Mouse (Mus musculus): Measurements from ENCODE around the gene Cyp1a2. TPM values are rescaled to one million over a fixed set of nuclear protein-coding genes. Genes with fewer than 3 reads are reported as not detected.

Gene Cyp1a2
- polyA plus RNA-seq, 1 experiment from 2014 or later, result not detected

DNA sequence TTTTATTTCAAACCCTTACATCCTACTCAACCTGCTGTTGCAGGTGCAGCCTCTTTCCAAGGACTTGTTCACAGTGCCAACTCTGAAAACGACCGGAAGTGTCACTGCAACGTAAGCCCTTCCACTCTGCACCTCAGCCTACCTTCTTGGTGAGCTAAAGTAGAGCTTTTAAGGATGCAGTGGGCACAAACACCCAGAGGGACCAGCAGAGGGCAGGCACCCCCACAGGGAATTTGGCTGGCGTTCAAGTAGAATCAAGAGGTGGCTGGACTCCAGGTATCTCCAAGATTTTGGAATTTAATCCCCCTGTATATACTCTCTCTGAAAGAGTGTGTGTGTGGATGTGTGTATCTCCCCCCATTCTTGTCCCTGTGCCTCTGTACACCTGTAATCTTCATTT is 25.7 kb downstream of the Cyp1a2 start:
- Histone ChIP-seq H3K4me2 (ENCODE audit: low read depth, severe bottlenecking) (no peak overlapping the region), H3K4me3 (ENCODE audit: low read depth, low read length) (no peak overlapping the region), H3K27me3 (ENCODE audit: control insufficient read depth, insufficient read depth, low read length) (peaks cover 3% of the 10 kb centered on the region; the same call in 1 of the 2 replicates), H3K9ac (ENCODE audit: low read length) (no peak overlapping the region), H3K4me1 (ENCODE audit: control insufficient read depth, insufficient read depth, low read length) (no peaks in the 10 kb centered on the region), H3K36me3 (ENCODE audit: control insufficient read depth, insufficient read depth, low read length) (no peaks in the 10 kb centered on the region), H3K9me3 (ENCODE audit: control insufficient read depth, low read length) (no peaks in the 10 kb centered on the region), H3K27ac (replicated peaks; ENCODE audit: low read depth, low read length) (no peak overlapping the region)
- ATAC-seq (ENCODE audit: insufficient number of reproducible peaks, low FRiP score, low TSS enrichment, low read depth) (no peak), DNase-seq (ENCODE audit: low spot score) (no peak)
- 62% methylated on average over 4 of the region's 4 CpGs for WGBS

DNA sequence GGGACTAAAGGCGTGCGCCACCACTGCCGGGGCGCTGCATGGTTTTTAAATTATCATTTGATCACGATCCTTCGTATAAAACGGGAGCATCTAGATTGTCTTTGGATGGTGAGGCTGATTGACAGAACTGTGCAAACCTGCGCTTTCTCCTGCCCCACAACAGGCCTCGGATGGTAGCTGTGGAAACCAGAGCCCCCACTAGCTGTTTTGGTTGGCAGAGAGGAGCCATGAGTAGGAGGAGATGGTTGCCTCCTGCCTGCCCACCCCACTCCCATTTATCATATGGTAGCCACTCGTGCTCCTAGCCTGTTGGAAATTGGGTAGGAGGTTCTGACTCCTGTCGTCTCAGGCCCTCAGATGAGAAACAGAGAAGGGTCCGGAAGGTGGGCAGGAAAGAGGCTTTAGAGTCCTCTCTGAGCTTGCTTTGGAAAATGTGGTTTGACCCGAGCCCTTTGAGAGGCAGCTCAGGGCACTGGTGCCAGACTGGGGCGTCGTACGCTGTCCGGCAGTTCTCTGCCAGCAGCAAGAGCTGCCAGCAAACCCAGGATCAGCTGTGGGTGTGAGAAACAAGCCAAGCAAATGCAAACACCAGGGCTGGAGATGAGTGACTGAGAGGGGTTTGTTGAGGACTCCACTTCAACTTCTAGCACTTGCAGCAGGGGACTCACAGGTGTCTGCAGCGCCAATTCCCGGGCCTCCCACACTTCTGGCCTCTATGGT is 26.7 kb downstream of the Cyp1a2 start:
- no peak overlapping the region for H3K9ac ChIP-seq (ENCODE audit: low read length)
- H3K27me3 ChIP-seq (ENCODE audit: control insufficient read depth, insufficient read depth, low read length), result peaks cover 3% of the 10 kb centered on the region; the same call in 1 of the 2 replicates
- ATAC-seq (ENCODE audit: insufficient number of reproducible peaks, low FRiP score, low TSS enrichment, low read depth) (no peak), DNase-seq (ENCODE audit: low spot score) (no peak)
- no peaks in the 10 kb centered on the region for H3K36me3 ChIP-seq (ENCODE audit: control insufficient read depth, insufficient read depth, low read length)
- H3K4me3 ChIP-seq (ENCODE audit: low read depth, low read length), result no peak overlapping the region
- no peaks in the 10 kb centered on the region for H3K9me3 ChIP-seq (ENCODE audit: control insufficient read depth, low read length)
- no peaks in the 10 kb centered on the region for H3K4me1 ChIP-seq (ENCODE audit: control insufficient read depth, insufficient read depth, low read length)
- no peak overlapping the region for H3K27ac ChIP-seq (replicated peaks; ENCODE audit: low read depth, low read length)
- WGBS, result 84% methylated on average over 19 of the region's 19 CpGs
- no peak overlapping the region for H3K4me2 ChIP-seq (ENCODE audit: low read depth, severe bottlenecking)

DNA sequence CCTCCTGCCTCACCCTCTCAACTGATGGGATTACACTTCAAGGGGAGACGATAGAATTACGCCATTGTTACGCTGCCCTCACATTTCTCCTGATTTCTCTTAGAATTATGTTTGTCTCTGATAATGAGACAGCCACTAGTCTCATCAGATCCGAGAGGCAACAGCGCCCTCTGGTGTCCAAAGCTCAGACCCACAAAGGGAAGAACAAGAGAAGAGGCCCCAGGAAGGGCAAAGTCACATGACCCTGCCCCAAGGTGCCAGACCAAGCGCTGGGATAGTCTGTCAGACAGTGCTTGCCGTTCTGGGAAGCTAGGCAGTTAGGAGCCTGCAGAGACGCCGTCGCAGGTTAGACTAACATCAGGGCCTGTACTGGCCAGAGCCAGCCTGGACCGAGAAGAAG is 27.8 kb downstream of the Cyp1a2 start:
- WGBS, result 3% methylated on average over 11 of the region's 11 CpGs
- H3K9ac ChIP-seq (ENCODE audit: low read length), result peak overlapping the region; percentile 45; the same call in 1 of the 2 replicates
- peak; percentile 55; the same call in 1 of the 2 replicates for ATAC-seq (ENCODE audit: insufficient number of reproducible peaks, low FRiP score, low TSS enrichment, low read depth)

DNA sequence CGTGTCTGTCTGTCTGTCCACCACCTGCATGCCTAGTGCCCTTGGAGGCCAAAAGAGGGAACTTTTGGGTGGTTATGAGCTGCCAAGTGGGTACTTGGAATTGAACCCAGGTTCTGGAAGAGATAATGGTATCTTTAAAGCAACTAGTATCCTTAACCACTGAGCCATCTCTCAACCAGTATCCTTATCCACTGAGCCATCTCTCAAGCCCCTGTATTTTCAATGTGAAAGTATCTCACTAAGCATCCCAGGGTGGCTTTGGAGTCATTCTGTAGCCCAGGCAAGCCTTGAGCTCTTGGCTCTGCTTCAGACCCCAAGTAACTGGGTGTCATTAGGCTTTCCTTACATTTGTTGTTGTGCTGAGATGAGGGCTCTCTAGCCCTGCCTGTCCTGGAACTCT is 28.5 kb downstream of the Cyp1a2 start:
- peaks cover 3% of the 10 kb centered on the region; the same call in 1 of the 2 replicates for H3K27me3 ChIP-seq (ENCODE audit: control insufficient read depth, insufficient read depth, low read length)
- H3K4me2 ChIP-seq (ENCODE audit: low read depth, severe bottlenecking), result no peak overlapping the region
- 74% methylated on average over 1 of the region's 1 CpGs for WGBS
- H3K36me3 ChIP-seq (ENCODE audit: control insufficient read depth, insufficient read depth, low read length), result no peaks in the 10 kb centered on the region
- no peak overlapping the region for H3K27ac ChIP-seq (replicated peaks; ENCODE audit: low read depth, low read length)
- H3K4me3 ChIP-seq (ENCODE audit: low read depth, low read length), result no peak overlapping the region
- peaks cover 9% of the 10 kb centered on the region; the same call in 1 of the 2 replicates for H3K4me1 ChIP-seq (ENCODE audit: control insufficient read depth, insufficient read depth, low read length)
- no peaks in the 10 kb centered on the region for H3K9me3 ChIP-seq (ENCODE audit: control insufficient read depth, low read length)
- DNase-seq (ENCODE audit: low spot score) (no peak), ATAC-seq (ENCODE audit: insufficient number of reproducible peaks, low FRiP score, low TSS enrichment, low read depth) (no peak)
- H3K9ac ChIP-seq (ENCODE audit: low read length), result no peak overlapping the region

More for the DNA sequence above, 27.8 kb downstream of the Cyp1a2 start:
- H3K36me3 ChIP-seq (ENCODE audit: control insufficient read depth, insufficient read depth, low read length), result no peaks in the 10 kb centered on the region
- no peaks in the 10 kb centered on the region for H3K9me3 ChIP-seq (ENCODE audit: control insufficient read depth, low read length)
- peak overlapping the region; percentile 45 for H3K4me2 ChIP-seq (ENCODE audit: low read depth, severe bottlenecking)
- H3K27me3 ChIP-seq (ENCODE audit: control insufficient read depth, insufficient read depth, low read length), result peaks cover 3% of the 10 kb centered on the region; the same call in 1 of the 2 replicates
- DNase-seq (ENCODE audit: low spot score), result peak; percentile 99
- H3K4me1 ChIP-seq (ENCODE audit: control insufficient read depth, insufficient read depth, low read length), result peaks cover 6% of the 10 kb centered on the region; the same call in 1 of the 2 replicates
- no peak overlapping the region; the same call in 1 of the 2 replicates for H3K4me3 ChIP-seq (ENCODE audit: low read depth, low read length)
- no peak overlapping the region for H3K27ac ChIP-seq (replicated peaks; ENCODE audit: low read depth, low read length)

DNA sequence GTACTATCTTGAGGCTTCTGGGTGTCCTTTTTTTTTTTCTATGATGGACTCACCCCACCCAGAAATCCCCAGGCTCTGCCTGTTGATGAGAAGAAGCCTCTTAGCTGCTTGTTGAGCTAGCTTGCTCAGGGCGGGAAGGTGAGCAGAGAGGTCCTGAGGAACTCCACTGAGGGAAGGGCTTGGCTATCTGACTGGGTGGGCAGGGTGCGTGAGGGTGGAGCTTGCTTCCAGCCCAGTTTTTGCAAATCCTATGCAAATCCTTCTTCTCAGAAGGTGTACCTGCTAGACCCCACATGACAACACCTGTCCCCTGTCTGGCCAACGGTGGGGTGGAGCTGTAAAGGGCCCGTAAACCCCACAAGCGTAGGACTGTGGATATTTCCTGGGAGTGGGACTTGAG is 30.2 kb downstream of the Cyp1a2 start, which contains the start of gene Csk:
TSS of gene Csk (minus strand) at position 349 of the 400 bp plus-strand sequence.
- DNase-seq (ENCODE audit: low spot score), result no peak
- Histone ChIP-seq H3K4me1 (ENCODE audit: control insufficient read depth, insufficient read depth, low read length) (peaks cover 9% of the 10 kb centered on the region; the same call in 1 of the 2 replicates), H3K27ac (replicated peaks; ENCODE audit: low read depth, low read length) (no peak within 1 kb of the TSS), H3K36me3 (ENCODE audit: control insufficient read depth, insufficient read depth, low read length) (no peaks in the 10 kb centered on the region), H3K9ac (ENCODE audit: low read length) (no peak within 1 kb of the TSS), H3K9me3 (ENCODE audit: control insufficient read depth, low read length) (no peaks in the 10 kb centered on the region), H3K4me3 (ENCODE audit: low read depth, low read length) (no peak within 1 kb of the TSS), H3K4me2 (ENCODE audit: low read depth, severe bottlenecking) (no peak within 1 kb of the TSS), H3K27me3 (ENCODE audit: control insufficient read depth, insufficient read depth, low read length) (peaks cover 3% of the 10 kb centered on the region; the same call in 1 of the 2 replicates)
- 46% methylated on average over 5 of the region's 5 CpGs for WGBS
- ATAC-seq (ENCODE audit: insufficient number of reproducible peaks, low FRiP score, low TSS enrichment, low read depth), result no peak

DNA sequence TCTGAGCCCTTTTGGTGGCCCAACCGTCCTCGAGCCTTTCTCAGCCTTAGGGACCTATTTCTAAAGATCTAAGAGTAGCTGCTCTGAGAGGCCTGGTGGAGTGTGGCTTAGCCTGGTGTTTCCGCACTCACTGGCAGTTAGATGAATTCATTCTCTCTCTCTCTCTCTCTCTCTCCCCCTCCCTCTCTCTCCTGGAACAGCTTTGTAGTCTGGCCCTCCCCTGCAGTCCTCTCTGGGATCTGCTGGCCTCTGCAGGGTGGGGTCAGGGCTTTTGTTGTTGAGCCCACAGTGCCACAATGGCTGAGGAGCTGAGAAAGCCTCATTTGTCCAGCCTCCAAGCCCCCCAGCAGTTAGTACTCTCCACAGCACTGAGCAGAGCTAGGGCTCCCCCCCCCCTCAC is 30.6 kb downstream of the Cyp1a2 start:
- WGBS, result 45% methylated on average over 3 of the region's 3 CpGs
- Histone ChIP-seq H3K27me3 (ENCODE audit: control insufficient read depth, insufficient read depth, low read length) (peaks cover 3% of the 10 kb centered on the region; the same call in 1 of the 2 replicates), H3K27ac (replicated peaks; ENCODE audit: low read depth, low read length) (no peak overlapping the region), H3K9ac (ENCODE audit: low read length) (no peak overlapping the region), H3K36me3 (ENCODE audit: control insufficient read depth, insufficient read depth, low read length) (no peaks in the 10 kb centered on the region), H3K9me3 (ENCODE audit: control insufficient read depth, low read length) (no peaks in the 10 kb centered on the region), H3K4me3 (ENCODE audit: low read depth, low read length) (no peak overlapping the region), H3K4me2 (ENCODE audit: low read depth, severe bottlenecking) (no peak overlapping the region), H3K4me1 (ENCODE audit: control insufficient read depth, insufficient read depth, low read length) (peaks cover 9% of the 10 kb centered on the region; the same call in 1 of the 2 replicates)
- no peak for ATAC-seq (ENCODE audit: insufficient number of reproducible peaks, low FRiP score, low TSS enrichment, low read depth)
- no peak for DNase-seq (ENCODE audit: low spot score)

DNA sequence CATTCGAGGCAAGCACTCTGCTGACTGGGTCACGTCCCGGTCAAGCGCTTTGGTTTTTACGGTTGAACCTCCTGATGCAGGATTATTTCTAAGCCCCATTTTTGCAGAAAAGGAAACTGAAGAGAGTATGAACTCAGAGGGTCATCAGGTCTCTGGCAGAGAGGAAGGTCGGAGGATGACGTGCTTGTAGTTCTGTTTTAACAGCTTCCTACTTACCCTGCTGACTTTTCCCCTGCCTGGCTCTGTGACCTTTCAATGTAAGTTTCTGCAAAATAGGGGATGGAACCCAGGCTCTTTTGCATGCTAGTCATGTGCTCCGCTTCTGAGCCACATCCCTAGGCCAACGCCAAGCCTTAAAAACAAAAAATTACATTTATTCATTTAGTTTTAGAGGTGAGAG is 31.2 kb downstream of the Cyp1a2 start:
- Histone ChIP-seq H3K4me1 (ENCODE audit: control insufficient read depth, insufficient read depth, low read length) (peaks cover 9% of the 10 kb centered on the region; the same call in 1 of the 2 replicates), H3K36me3 (ENCODE audit: control insufficient read depth, insufficient read depth, low read length) (no peaks in the 10 kb centered on the region), H3K4me3 (ENCODE audit: low read depth, low read length) (no peak overlapping the region), H3K9ac (ENCODE audit: low read length) (no peak overlapping the region), H3K27me3 (ENCODE audit: control insufficient read depth, insufficient read depth, low read length) (peaks cover 3% of the 10 kb centered on the region; the same call in 1 of the 2 replicates), H3K4me2 (ENCODE audit: low read depth, severe bottlenecking) (no peak overlapping the region), H3K27ac (replicated peaks; ENCODE audit: low read depth, low read length) (no peak overlapping the region), H3K9me3 (ENCODE audit: control insufficient read depth, low read length) (no peaks in the 10 kb centered on the region)
- ATAC-seq (ENCODE audit: insufficient number of reproducible peaks, low FRiP score, low TSS enrichment, low read depth) (no peak), DNase-seq (ENCODE audit: low spot score) (no peak)
- WGBS, result 74% methylated on average over 9 of the region's 9 CpGs

DNA sequence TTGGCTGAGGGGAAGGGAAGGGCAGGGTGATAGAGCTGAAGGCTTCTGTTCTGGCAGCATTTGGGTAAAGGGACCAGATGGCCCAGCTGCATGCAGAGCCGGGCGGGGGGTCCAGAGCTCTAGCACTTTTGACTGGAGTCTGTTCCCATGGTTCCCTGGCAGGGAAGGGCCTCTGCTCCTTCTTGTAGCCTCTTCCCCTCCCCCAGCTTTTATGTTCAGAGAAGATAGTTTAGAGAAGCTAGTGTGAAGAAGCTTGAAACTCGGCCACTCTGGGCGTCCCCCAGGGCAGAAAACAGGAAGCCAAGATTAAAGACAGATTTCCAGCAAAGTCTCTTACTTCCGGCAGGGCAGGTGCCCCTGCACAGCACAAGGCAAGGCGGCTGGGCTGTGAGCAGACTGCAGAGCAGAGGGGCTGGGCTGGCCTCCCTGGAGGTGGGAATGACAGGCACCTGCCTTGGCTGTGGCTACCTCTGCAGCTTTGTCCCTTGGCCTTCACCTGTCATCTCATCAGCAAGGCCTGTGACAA is 32.7 kb downstream of the Cyp1a2 start:
- Histone ChIP-seq H3K27ac (replicated peaks; ENCODE audit: low read depth, low read length) (no peak overlapping the region), H3K9me3 (ENCODE audit: control insufficient read depth, low read length) (no peaks in the 10 kb centered on the region), H3K4me1 (ENCODE audit: control insufficient read depth, insufficient read depth, low read length) (peaks cover 9% of the 10 kb centered on the region; the same call in 1 of the 2 replicates), H3K9ac (ENCODE audit: low read length) (no peak overlapping the region), H3K4me3 (ENCODE audit: low read depth, low read length) (no peak overlapping the region), H3K36me3 (ENCODE audit: control insufficient read depth, insufficient read depth, low read length) (no peaks in the 10 kb centered on the region), H3K4me2 (ENCODE audit: low read depth, severe bottlenecking) (no peak overlapping the region), H3K27me3 (ENCODE audit: control insufficient read depth, insufficient read depth, low read length) (peaks cover 3% of the 10 kb centered on the region; the same call in 1 of the 2 replicates)
- WGBS, result 5% methylated on average over 6 of the region's 6 CpGs
- no peak for DNase-seq (ENCODE audit: low spot score)
- peak; percentile 55; the same call in 1 of the 2 replicates for ATAC-seq (ENCODE audit: insufficient number of reproducible peaks, low FRiP score, low TSS enrichment, low read depth)

All from limb, embryonic 11.5 days (tissue).